17 mouse cellular contexts compared by ENCODE assay signal in the genomic region with DNA sequence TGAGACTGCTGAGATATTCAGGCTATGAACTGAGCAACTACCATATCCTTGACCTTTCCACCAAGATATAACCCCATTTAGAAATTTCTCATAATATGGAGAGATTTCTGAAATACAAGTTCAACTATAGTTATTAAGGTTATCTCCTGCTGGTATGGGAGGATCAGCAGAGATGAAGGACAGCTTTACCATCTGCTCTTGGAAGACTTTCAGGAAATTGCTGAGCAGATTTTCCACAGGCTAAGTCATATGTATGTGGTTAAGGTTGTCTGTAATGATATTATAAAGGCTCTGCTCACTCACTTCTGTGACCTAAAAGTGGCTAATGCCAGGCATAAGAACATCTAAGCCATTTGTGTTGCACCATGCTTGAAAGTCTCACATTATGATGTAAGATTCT.
"Had no signal": no experiment of that assay in that cellular context is flagged by ENCODE, and none has a peak within 500 bp of the region (broad histone marks: within the 10 kb centered on the region; RNA-seq: fewer than 3 reads in every experiment).

No protein-coding gene starts in this region.

- ATAC-seq: liver, postnatal 0 days; midbrain, embryonic 16.5 days had no signal

- H3K4me3 ChIP-seq: lung, embryonic 15.5 days; midbrain, embryonic 10.5 days; midbrain, embryonic 12.5 days; myocyte; neural tube, embryonic 13.5 days; neural tube, embryonic 15.5 days had no signal

- H3K27ac ChIP-seq: lung, embryonic 15.5 days; midbrain, embryonic 10.5 days; midbrain, embryonic 12.5 days; neural tube, embryonic 13.5 days; neural tube, embryonic 15.5 days had no signal

- DNase-seq: liver, postnatal 0 days; lung, adult 2 months; lung, postnatal 10 days; lung, postnatal 4 days; midbrain, embryonic 14.5 days; retina, postnatal 1 day; right cerebral cortex, postnatal 14 days; thymus, adult 18-20 months; thymus, postnatal 14 days; thymus, postnatal 36 days had no signal
